Mouse (Mus musculus) heart, embryonic 11.5 days (tissue): ENCODE measurements at regions not wholly inside any gene's neighbourhood (a gene's known extent, or its start where the extent isn't known, plus 50 kb on each side); places are given as distances from the start of the nearest gene placed in this dataset.

Source experiments
- ATAC-seq: fragments of 200-750 bp; cut with Nextera tagmentation; replicated peaks from 2 replicates; pipeline ENCODE4 v1.8.0; 2017; ENCODE audit warnings: moderate library complexity; ENCODE audit not compliant: insufficient number of reproducible peaks, low FRiP score, low TSS enrichment
- H3K27ac ChIP-seq: fragments of 300-500 bp; sonication (generic); 2 replicates; pipeline ENCODE4 v1.5.1; 2014; ENCODE audit warnings: mild to moderate bottlenecking, low read depth, low read length
- H3K27me3 ChIP-seq: fragments of 300-500 bp; sonication (generic); 2 replicates; pipeline ENCODE4 v1.6.1; 2014; ENCODE audit warnings: mild to moderate bottlenecking, low read length, mixed read lengths; ENCODE audit not compliant: control insufficient read depth, insufficient read depth
- H3K36me3 ChIP-seq: fragments of 300-500 bp; sonication (generic); 2 replicates; pipeline ENCODE4 v1.6.1; 2014; ENCODE audit warnings: mild to moderate bottlenecking, low read length, moderate library complexity, mixed read lengths; ENCODE audit not compliant: control insufficient read depth, insufficient read depth
- H3K4me1 ChIP-seq: fragments of 300-500 bp; sonication (generic); 2 replicates; pipeline ENCODE4 v1.6.1; 2014; ENCODE audit warnings: low read length; ENCODE audit not compliant: control insufficient read depth, insufficient read depth
- H3K4me2 ChIP-seq: fragments of 300-500 bp; sonication (generic); 2 replicates; pipeline ENCODE4 v1.6.1; 2014; ENCODE audit warnings: mild to moderate bottlenecking, moderate library complexity
- H3K4me3 ChIP-seq: fragments of 300-500 bp; sonication (generic); 2 replicates; pipeline ENCODE4 v1.5.1; 2014; ENCODE audit warnings: low read depth, low read length
- H3K9ac ChIP-seq: fragments of 300-500 bp; sonication (generic); 2 replicates; pipeline ENCODE4 v1.6.1; 2014; ENCODE audit warnings: mild to moderate bottlenecking, low read depth, low read length, moderate library complexity
- H3K9me3 ChIP-seq: fragments of 300-500 bp; sonication (generic); replicated peaks from 2 replicates; pipeline ENCODE4 v1.6.1; 2016; ENCODE audit warnings: low read length; ENCODE audit not compliant: control insufficient read depth
- WGBS: fragments of 180-500 bp; shearing (Covaris S2); extraction: QIAGEN DNeasy Blood & Tissue Kit; methylation state at CpG from one replicate; pipeline ENCODE4 v1.1.7; 2014; ENCODE audit not compliant: insufficient replicate concordance; 5-methylcytosine and 5-hydroxymethylcytosine counted together

DNA sequence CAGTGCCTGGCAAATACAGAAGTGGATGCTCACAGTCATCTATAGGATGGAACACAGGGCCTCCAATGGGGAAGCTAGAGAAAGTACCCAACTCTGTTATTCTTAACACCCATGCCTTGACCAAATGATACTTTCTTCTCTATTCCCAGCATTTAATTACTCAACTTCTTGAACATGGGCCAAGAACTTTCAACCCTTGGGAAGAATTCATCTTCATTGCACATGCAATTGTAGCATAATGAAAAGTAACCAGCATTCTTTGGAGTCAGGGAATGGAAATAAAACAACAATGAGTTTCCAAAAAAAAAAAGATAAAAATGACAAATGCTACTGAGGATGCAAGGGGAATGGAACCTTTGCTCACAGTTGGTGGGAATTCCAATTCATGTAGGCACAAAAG, 274.1 kb downstream of the Hdgfl1 start:
- ATAC-seq: no peak
- no peaks in the 10 kb centered on the region for H3K36me3 ChIP-seq
- no peaks in the 10 kb centered on the region for H3K4me1 ChIP-seq
- H3K4me3 ChIP-seq: no peak overlapping the region
- H3K9me3 ChIP-seq: no peaks in the 10 kb centered on the region
- no peak overlapping the region for H3K4me2 ChIP-seq
- H3K27me3 ChIP-seq: no peaks in the 10 kb centered on the region
- H3K9ac ChIP-seq: no peak overlapping the region
- H3K27ac ChIP-seq: no peak overlapping the region

DNA sequence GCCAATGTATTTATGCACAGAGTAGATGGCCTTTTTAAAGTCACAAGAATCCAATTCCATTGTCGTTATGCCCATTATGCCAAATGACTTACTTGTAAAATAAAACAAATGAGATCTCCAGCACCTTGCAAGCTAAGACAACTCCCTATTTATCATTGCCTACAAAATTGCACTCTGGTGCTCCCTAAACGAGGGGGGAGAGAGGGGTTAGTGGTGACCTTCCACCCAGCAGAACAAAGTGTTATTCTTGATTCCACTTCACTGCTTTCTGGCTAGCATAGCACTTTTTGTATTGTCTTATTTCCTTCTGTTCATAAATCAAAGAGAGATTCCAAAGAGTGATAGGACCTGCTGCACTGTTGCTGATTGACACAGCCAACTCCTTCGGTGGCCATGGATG, 300.6 kb downstream of the Hdgfl1 start:
- 70% methylated on average over 3 of the region's 3 CpGs for WGBS
- Histone ChIP-seq H3K4me3 (no peak overlapping the region), H3K9me3 (no peaks in the 10 kb centered on the region), H3K4me2 (no peak overlapping the region), H3K4me1 (no peaks in the 10 kb centered on the region), H3K36me3 (no peaks in the 10 kb centered on the region), H3K9ac (no peak overlapping the region), H3K27ac (no peak overlapping the region), H3K27me3 (no peaks in the 10 kb centered on the region)
- ATAC-seq: no peak

DNA sequence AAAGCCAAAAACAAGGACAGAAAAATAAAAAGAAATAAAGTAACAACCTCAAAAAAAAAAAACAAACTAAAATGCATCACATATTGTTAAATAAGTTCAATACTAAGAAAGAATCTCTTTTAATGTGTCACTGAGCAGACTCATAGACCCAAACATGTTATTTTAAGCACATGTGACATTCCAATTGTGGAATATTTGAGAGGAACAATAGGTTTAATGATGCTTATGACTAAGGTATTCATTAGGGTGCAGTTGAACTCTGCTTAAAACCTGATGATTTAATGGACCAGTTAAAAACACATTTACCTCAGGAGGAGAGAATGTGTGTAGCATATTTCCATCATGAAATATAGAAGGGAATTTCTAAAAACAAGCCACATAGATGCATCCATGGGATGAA, 302.4 kb downstream of the Hdgfl1 start:
- no peak overlapping the region for H3K4me2 ChIP-seq
- H3K4me1 ChIP-seq: no peaks in the 10 kb centered on the region
- no peak overlapping the region for H3K27ac ChIP-seq
- H3K9me3 ChIP-seq: no peaks in the 10 kb centered on the region
- H3K36me3 ChIP-seq: no peaks in the 10 kb centered on the region
- H3K9ac ChIP-seq: no peak overlapping the region
- ATAC-seq: no peak
- no peaks in the 10 kb centered on the region for H3K27me3 ChIP-seq
- no peak overlapping the region for H3K4me3 ChIP-seq

DNA sequence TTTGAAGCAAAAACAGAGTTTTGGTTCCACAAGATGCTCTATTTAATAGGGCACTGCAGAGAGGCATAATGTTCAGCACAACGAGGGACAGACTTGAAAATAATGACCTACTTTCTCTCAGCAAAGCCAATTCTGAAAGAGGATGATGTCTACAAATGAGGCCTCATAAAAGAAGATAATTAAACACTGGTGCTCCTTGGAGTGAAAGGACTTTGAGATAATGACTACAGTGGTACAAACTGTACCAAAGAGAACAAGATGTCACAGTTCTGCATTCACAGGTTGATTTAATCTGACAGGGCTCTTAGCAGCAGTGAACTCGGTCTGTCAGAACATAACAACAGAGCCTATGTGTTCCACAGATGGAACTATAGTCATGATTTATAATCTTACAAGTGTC, 305.4 kb downstream of the Hdgfl1 start:
- no peaks in the 10 kb centered on the region for H3K27me3 ChIP-seq
- no peak overlapping the region for H3K27ac ChIP-seq
- H3K4me2 ChIP-seq: no peak overlapping the region
- H3K4me1 ChIP-seq: no peaks in the 10 kb centered on the region
- H3K9ac ChIP-seq: no peak overlapping the region
- no peaks in the 10 kb centered on the region for H3K9me3 ChIP-seq
- WGBS: 54% methylated on average over 2 of the region's 2 CpGs
- H3K4me3 ChIP-seq: no peak overlapping the region
- no peak for ATAC-seq
- H3K36me3 ChIP-seq: no peaks in the 10 kb centered on the region

DNA sequence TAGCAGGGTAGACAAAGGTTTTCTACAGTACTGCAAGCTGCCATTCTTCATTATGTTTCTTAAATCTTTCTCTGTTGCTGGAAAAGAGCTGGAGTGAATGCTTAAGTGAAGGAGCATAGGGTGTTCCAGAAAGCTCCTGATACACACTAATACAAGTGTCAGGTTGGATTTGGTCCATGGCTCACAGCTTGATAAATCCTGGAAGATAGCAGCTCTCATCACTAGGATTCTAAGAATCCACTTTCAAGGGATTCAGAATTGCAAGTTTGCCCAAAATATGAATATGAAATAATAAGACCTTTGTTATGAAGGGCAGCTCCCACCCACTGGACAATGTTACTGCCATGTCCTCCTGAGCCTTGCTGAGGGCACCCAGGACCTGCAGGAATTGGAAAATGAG, 305.9 kb downstream of the Hdgfl1 start:
- Histone ChIP-seq H3K4me2 (no peak overlapping the region), H3K4me1 (no peaks in the 10 kb centered on the region), H3K27ac (no peak overlapping the region), H3K9me3 (no peaks in the 10 kb centered on the region), H3K4me3 (no peak overlapping the region), H3K36me3 (no peaks in the 10 kb centered on the region), H3K9ac (no peak overlapping the region), H3K27me3 (no peaks in the 10 kb centered on the region)
- no peak for ATAC-seq

DNA sequence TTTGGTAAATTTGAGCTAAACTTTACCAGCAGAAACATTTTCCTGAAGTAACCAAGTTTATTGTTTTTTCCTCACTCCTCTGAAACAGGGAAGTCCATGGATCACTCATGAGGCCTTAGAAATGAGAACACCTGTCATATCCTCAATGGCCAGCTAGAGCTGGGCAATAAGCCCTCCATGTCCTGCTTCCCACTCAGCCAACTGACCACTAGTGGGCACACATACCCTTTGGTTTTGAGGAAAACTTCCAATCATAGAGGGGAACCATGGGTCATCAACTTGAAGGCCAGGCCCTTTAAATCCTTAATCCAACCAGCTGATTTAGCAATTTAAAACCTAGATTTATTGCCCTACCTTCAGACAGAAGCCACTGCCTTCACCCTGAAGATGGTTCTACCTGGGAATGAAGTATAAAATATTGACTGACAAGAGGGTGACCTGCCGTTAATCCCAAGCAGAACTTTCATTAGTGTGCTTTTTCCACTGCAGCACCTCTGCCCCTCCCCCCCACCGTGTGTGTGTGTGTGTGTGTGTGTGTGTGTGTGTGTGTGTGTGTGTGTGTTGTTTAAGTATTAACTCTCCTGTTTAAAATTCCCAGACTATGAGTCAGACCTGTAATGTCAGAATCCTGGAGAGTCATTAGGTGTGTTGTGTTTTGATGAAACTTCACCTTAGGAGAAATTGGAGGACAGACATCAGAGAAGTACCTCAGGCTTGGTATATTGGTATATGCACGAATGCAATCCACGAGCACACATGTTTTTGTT, 312.3 kb downstream of the Hdgfl1 start:
- Histone ChIP-seq H3K4me2 (no peak overlapping the region), H3K4me3 (no peak overlapping the region), H3K4me1 (no peaks in the 10 kb centered on the region), H3K27ac (no peak overlapping the region), H3K9ac (no peak overlapping the region), H3K27me3 (no peaks in the 10 kb centered on the region), H3K36me3 (no peaks in the 10 kb centered on the region), H3K9me3 (no peaks in the 10 kb centered on the region)
- 72% methylated on average over 4 of the region's 4 CpGs for WGBS
- ATAC-seq: no peak

DNA sequence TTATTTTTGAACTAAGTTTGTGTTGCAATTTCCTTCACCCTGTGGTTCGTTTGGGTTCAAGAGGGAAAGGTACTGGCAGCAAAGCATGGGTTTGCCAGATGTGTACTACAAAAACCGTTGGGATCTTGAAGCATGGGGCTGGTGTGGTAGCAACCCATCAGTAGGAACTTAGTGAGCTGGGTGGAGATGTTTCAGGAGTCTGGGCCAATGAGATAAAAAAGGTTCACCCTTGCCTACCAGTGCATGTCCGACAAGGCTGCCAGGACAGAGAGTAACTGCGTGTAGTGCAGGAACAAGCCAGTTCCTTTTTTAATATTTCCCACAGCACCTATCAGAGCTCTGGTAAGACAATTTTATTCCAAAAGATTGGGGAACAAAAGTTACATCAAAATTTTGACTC, 343.3 kb downstream of the Hdgfl1 start:
- Histone ChIP-seq H3K36me3 (no peaks in the 10 kb centered on the region), H3K9ac (no peak overlapping the region), H3K27me3 (no peaks in the 10 kb centered on the region), H3K4me2 (no peak overlapping the region), H3K27ac (no peak overlapping the region), H3K4me3 (no peak overlapping the region), H3K4me1 (no peaks in the 10 kb centered on the region), H3K9me3 (no peaks in the 10 kb centered on the region)
- WGBS: 72% methylated on average over 4 of the region's 4 CpGs
- ATAC-seq: no peak

DNA sequence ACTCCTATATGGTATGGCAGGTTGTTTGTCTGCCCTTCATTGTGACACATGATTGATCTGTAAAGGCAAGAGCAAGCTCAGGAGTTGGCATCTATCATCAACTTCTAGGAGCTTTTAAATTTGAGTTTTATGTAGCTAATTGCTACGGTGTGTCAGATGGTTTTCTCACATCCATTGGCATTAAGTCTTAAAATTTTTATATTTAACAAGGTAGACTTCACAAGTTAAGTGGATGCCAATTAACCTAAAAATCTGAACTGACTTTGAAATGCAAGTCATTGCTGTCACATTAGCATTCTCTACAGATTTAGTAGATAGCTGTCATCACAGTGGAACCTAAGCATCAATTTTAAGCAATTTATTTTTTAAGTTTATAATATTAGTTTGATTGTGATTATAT, 345.5 kb downstream of the Hdgfl1 start:
- ATAC-seq: no peak

DNA sequence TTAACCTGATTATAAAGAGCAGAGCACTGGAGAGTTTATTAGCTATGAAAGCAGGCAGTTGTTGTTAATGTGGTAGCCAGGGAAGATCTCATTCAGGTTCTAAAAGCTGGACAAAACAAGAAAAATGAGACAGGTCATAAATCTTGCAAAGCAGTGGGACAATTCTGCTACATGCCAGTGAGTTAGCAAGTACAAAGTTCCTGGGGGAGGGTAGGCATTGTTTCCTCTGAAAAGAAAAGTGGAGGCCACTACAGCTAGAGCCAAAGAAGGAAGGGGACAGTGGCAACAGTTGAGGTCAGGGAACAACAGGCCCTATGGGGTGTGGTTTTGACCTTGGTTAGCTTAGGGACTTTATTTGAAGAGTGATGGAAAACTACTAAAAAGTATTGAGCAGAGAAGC, 364.2 kb downstream of the Hdgfl1 start:
- Histone ChIP-seq H3K36me3 (no peaks in the 10 kb centered on the region), H3K27me3 (no peaks in the 10 kb centered on the region), H3K4me1 (no peaks in the 10 kb centered on the region), H3K9me3 (no peaks in the 10 kb centered on the region), H3K4me3 (no peak overlapping the region), H3K9ac (no peak overlapping the region), H3K27ac (no peak overlapping the region), H3K4me2 (no peak overlapping the region)
- no peak for ATAC-seq

More for the DNA sequence above, 345.5 kb downstream of the Hdgfl1 start:
- Histone ChIP-seq H3K9me3 (no peaks in the 10 kb centered on the region), H3K4me3 (no peak overlapping the region), H3K27me3 (no peaks in the 10 kb centered on the region), H3K9ac (no peak overlapping the region), H3K27ac (no peak overlapping the region), H3K36me3 (no peaks in the 10 kb centered on the region), H3K4me1 (no peaks in the 10 kb centered on the region), H3K4me2 (no peak overlapping the region)
- 84% methylated on average over 1 of the region's 1 CpGs for WGBS
